Mouse (Mus musculus): Measurements from ENCODE around the gene Rps18. TPM values are rescaled to one million over a fixed set of nuclear protein-coding genes. Genes with fewer than 3 reads are reported as not detected.
"Not testable (repeated sequence)": the region's sequence is repeated elsewhere in the genome, so short reads cannot be mapped to it uniquely, and the experiment has no call there.

Rps18 gene
- total RNA-seq, 2 experiments from 2014 or later: 332 to 337 TPM

GRCm38 (mm10) chr17:33909869-33910250, 45.9 kb downstream of the Rps18 start:
- no peak for DNase-seq (ENCODE audit: low spot score in 2 of 2)

- DNase-seq (ENCODE audit: low spot score in 2 of 2): peak; percentile 97 to 99
These were observed 46.5 kb downstream of the Rps18 start, which contains the start of gene Daxx for GRCm38 (mm10) chr17:33909077-33909868. TSS of gene Daxx (plus strand) at chr17:33909414.

- peak; percentile 51 to 55 for DNase-seq (ENCODE audit: low spot score in 2 of 2)
These were observed 47.3 kb downstream of the Rps18 start for GRCm38 (mm10) chr17:33908331-33909076.

GRCm38 (mm10) chr17:33904835-33905234, 51.0 kb downstream of the Rps18 start, which contains the start of gene Platr17:
TSS of gene Platr17 (plus strand) at chr17:33905135.
- not testable (repeated sequence) for DNase-seq (ENCODE audit: low spot score in 2 of 2)

- not testable (repeated sequence) for DNase-seq (ENCODE audit: low spot score in 2 of 2)
These were observed 51.7 kb downstream of the Rps18 start for GRCm38 (mm10) chr17:33903911-33904651.

DNA sequence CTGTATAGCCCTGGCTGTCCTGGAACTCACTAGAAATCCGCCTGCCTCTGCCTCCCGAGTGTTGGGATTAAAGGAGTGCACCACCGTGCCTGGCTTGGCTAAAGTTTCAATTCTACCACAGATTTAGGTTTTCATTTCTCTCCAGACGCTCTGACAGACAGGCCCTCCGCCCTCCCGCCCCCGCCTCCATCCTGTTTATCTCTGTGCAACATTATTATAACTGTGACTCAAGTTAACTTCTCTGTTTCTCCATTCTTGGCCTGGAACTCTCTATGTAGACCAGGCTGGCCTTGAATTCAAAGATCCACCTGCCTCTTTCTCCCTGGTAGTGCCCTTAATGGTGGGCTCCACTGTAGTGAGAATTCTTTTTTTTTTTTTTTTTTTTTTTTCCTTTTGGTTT, 53.3 kb downstream of the Rps18 start:
- DNase-seq (ENCODE audit: low spot score in 2 of 2): no peak

- DNase-seq (ENCODE audit: low spot score in 2 of 2): no peak
These were observed 53.7 kb downstream of the Rps18 start for GRCm38 (mm10) chr17:33902079-33902478.

Other genes with a start within 250 kb of the Rps18 start
- 10 to 100 TPM; 90.0 to 90.1 TPM for gene March2, start 237.3 kb downstream of the Rps18 start, total RNA-seq (2021)
- gene Rab11b, start 195.5 kb downstream of the Rps18 start, total RNA-seq (2021): 100 to 1,000 TPM; 359 to 382 TPM
- gene Angptl4, start 174.2 kb downstream of the Rps18 start, total RNA-seq (2021): 1 to 10 TPM; 1.4 to 2.2 TPM
- gene Kank3, start 145.5 kb downstream of the Rps18 start, total RNA-seq (2021): 10 to 100 TPM; 27.5 to 32.7 TPM
- 100 to 1,000 TPM; 702 to 765 TPM for gene Rps28, start 131.4 kb downstream of the Rps18 start, total RNA-seq (2021)
- 100 to 1,000 TPM; 194 to 196 TPM for gene Ndufa7, start 131.4 kb downstream of the Rps18 start, total RNA-seq (2021)
- gene Cd320, start 112.9 kb downstream of the Rps18 start, total RNA-seq (2021): 10 to 100 TPM; 24.2 to 24.4 TPM
- gene Gm7029, start 82.2 kb downstream of the Rps18 start, total RNA-seq (2021): not detected
- 1 to 10 TPM; 2.5 to 2.8 TPM for gene Kifc1, start 65.3 kb downstream of the Rps18 start, total RNA-seq (2021)
- gene Platr17, start 50.9 kb downstream of the Rps18 start, total RNA-seq (2021): under 1 TPM in 1 of 2 experiments, not detected in 1; 0.58 TPM
- 10 to 100 TPM; 27.4 to 34.7 TPM for gene Daxx, start 46.6 kb downstream of the Rps18 start, total RNA-seq (2021)
- 10 to 100 TPM; 42.0 to 53.5 TPM for gene Tapbp, start 40.1 kb downstream of the Rps18 start, total RNA-seq (2021)
- gene Zbtb22, start 40.1 kb downstream of the Rps18 start, total RNA-seq (2021): 10 to 100 TPM; 33.0 to 35.5 TPM
- 10 to 100 TPM; 62.2 to 63.5 TPM for gene Rgl2, start 26.5 kb downstream of the Rps18 start, total RNA-seq (2021)
- gene Pfdn6, start 15.7 kb downstream of the Rps18 start, total RNA-seq (2021): 10 to 100 TPM; 92.3 to 94.0 TPM
- 10 to 100 TPM; 12.5 to 13.8 TPM for gene Wdr46, start 15.3 kb downstream of the Rps18 start, total RNA-seq (2021)
- 1 to 10 TPM; 5.9 to 6.5 TPM for gene B3galt4, start 4.5 kb downstream of the Rps18 start, total RNA-seq (2021)
- 10 to 100 TPM; 71.1 to 71.2 TPM for gene Vps52, start 189 bp downstream of the Rps18 start, total RNA-seq (2021)
- gene H2-K1, start 44.3 kb upstream of the Rps18 start, total RNA-seq (2021): 10 to 100 TPM; 30.9 to 33.6 TPM
- gene Ring1, start 68.7 kb upstream of the Rps18 start, total RNA-seq (2021): 10 to 100 TPM; 31.6 to 34.6 TPM
- gene H2-Ke6, start 72.1 kb upstream of the Rps18 start, total RNA-seq (2021): 10 to 100 TPM; 39.3 to 43.2 TPM
- gene Slc39a7, start 75.7 kb upstream of the Rps18 start, total RNA-seq (2021): 100 to 1,000 TPM in 1 of 2 experiments, 10 to 100 TPM in 1; 96.1 to 101 TPM
- 10 to 100 TPM; 80.6 to 84.1 TPM for gene Rxrb, start 75.8 kb upstream of the Rps18 start, total RNA-seq (2021)
- gene Col11a2, start 83.4 kb upstream of the Rps18 start, total RNA-seq (2021): 10 to 100 TPM; 14.5 to 14.6 TPM
- not detected for gene H2-Oa, start 136.3 kb upstream of the Rps18 start, total RNA-seq (2021)
- 10 to 100 TPM; 22.3 to 26.5 TPM for gene H2-DMa, start 163.5 kb upstream of the Rps18 start, total RNA-seq (2021)
- gene Brd2, start 166.6 kb upstream of the Rps18 start, total RNA-seq (2021): 100 to 1,000 TPM; 177 to 179 TPM
- gene H2-DMb2, start 187.3 kb upstream of the Rps18 start, total RNA-seq (2021): 1 to 10 TPM; 1.2 to 1.8 TPM
- gene H2-DMb1, start 197.1 kb upstream of the Rps18 start, total RNA-seq (2021): 1 to 10 TPM; 2.2 to 2.7 TPM
- gene Tap1, start 231.6 kb upstream of the Rps18 start, total RNA-seq (2021): 1 to 10 TPM; 3.1 to 3.2 TPM
- 1 to 10 TPM; 2.6 to 2.8 TPM for gene Psmb9, start 231.8 kb upstream of the Rps18 start, total RNA-seq (2021)
- 1 to 10 TPM; 4.6 to 5.5 TPM for gene Psmb8, start 241.7 kb upstream of the Rps18 start, total RNA-seq (2021)
- gene Tap2, start 247.5 kb upstream of the Rps18 start, total RNA-seq (2021): 10 to 100 TPM; 10.7 to 11.7 TPM